Mouse (Mus musculus) right cerebral cortex, postnatal 25 days (tissue): ENCODE data around the gene Prkch.

ENCODE experiments used
- DNase-seq: peaks from one replicate; pipeline ENCODE4 v3.0.0; 2022

Gene Prkch

GRCm38 (mm10) chr12:73766152-73766551 is 181.6 kb downstream of the Prkch start:
- DNase-seq = no peak

GRCm38 (mm10) chr12:73768788-73769187 is 184.2 kb downstream of the Prkch start:
- DNase-seq = no peak

- no peak for DNase-seq
Measured at GRCm38 (mm10) chr12:73769536-73769935, 184.9 kb downstream of the Prkch start.

GRCm38 (mm10) chr12:73770771-73771170 is 186.2 kb downstream of the Prkch start:
- DNase-seq = no peak

GRCm38 (mm10) chr12:73774793-73775385 is 190.3 kb downstream of the Prkch start:
- no peak for DNase-seq

- no peak for DNase-seq
Measured at GRCm38 (mm10) chr12:73776401-73776945, 191.9 kb downstream of the Prkch start.

GRCm38 (mm10) chr12:73777673-73778072 is 193.1 kb downstream of the Prkch start:
- no peak for DNase-seq

GRCm38 (mm10) chr12:73779332-73780231 is 195.0 kb downstream of the Prkch start:
- DNase-seq = no peak

GRCm38 (mm10) chr12:73781425-73782032 is 196.9 kb downstream of the Prkch start:
- DNase-seq = no peak

GRCm38 (mm10) chr12:73786909-73787308 is 202.3 kb downstream of the Prkch start:
- DNase-seq = no peak

GRCm38 (mm10) chr12:73788850-73789249 is 204.3 kb downstream of the Prkch start:
- DNase-seq = no peak

GRCm38 (mm10) chr12:73790571-73791108 is 206.0 kb downstream of the Prkch start:
- no peak for DNase-seq

- no peak for DNase-seq
Measured at GRCm38 (mm10) chr12:73793216-73793615, 208.6 kb downstream of the Prkch start.

- DNase-seq = peak; percentile 9
Measured at GRCm38 (mm10) chr12:73793744-73794143, 209.1 kb downstream of the Prkch start.

GRCm38 (mm10) chr12:73794151-73794883 is 209.7 kb downstream of the Prkch start:
- DNase-seq = peak; percentile 66

GRCm38 (mm10) chr12:73799671-73800070 is 215.1 kb downstream of the Prkch start:
- no peak for DNase-seq

GRCm38 (mm10) chr12:73800886-73801285 is 216.3 kb downstream of the Prkch start:
- no peak for DNase-seq

GRCm38 (mm10) chr12:73801845-73802244 is 217.2 kb downstream of the Prkch start:
- DNase-seq = no peak

- no peak for DNase-seq
Measured at GRCm38 (mm10) chr12:73802379-73803057, 217.9 kb downstream of the Prkch start.

GRCm38 (mm10) chr12:73803946-73804345 is 219.3 kb downstream of the Prkch start:
- DNase-seq = no peak

GRCm38 (mm10) chr12:73805541-73805940 is 220.9 kb downstream of the Prkch start:
- DNase-seq = no peak

- no peak for DNase-seq
Measured at GRCm38 (mm10) chr12:73806003-73806402, 221.4 kb downstream of the Prkch start.
